Mouse (Mus musculus) myocyte (in vitro differentiated cells): ENCODE measurements around the gene Traf6.

Experiments used
- CEBPB ChIP-seq: IDR thresholded peaks from 2 replicates; pipeline ENCODE4 v1.6.1; 2011; ENCODE audit warnings: mild to moderate bottlenecking, moderate library complexity; ENCODE audit not compliant: poor library complexity, insufficient read depth, severe bottlenecking
- E2F4 ChIP-seq: IDR thresholded peaks from one replicate; pipeline ENCODE4 v1.6.1; 2011; ENCODE audit warnings: mild to moderate bottlenecking, control low read depth, moderate library complexity; ENCODE audit not compliant: insufficient read depth
- MAX ChIP-seq: IDR thresholded peaks from one replicate; pipeline ENCODE4 v1.6.1; 2011; ENCODE audit warnings: low read depth, mild to moderate bottlenecking, control low read depth
- MYOG ChIP-seq, 3 experiments: IDR thresholded peaks; one replicate each; pipeline ENCODE4 v1.6.1; 2011; ENCODE audit warnings: control low read depth in 2 of 3, low read depth in 2 of 3, mild to moderate bottlenecking in 2 of 3; ENCODE audit not compliant: insufficient read length in 2 of 3, control insufficient read depth in 1 of 3, insufficient read depth in 1 of 3
- POLR2A ChIP-seq: IDR thresholded peaks from one replicate; pipeline ENCODE4 v1.6.1; 2011; ENCODE audit warnings: low read depth, mild to moderate bottlenecking, control low read depth, moderate library complexity; ENCODE audit not compliant: insufficient read length
- POLR2AphosphoS2 ChIP-seq: IDR thresholded peaks from one replicate; pipeline ENCODE4 v1.6.1; 2011; ENCODE audit warnings: low read depth, control low read depth; ENCODE audit not compliant: insufficient read length
- REST ChIP-seq: IDR thresholded peaks from one replicate; pipeline ENCODE4 v1.6.1; 2011; ENCODE audit warnings: mild to moderate bottlenecking, control low read depth, moderate library complexity; ENCODE audit not compliant: insufficient read depth, insufficient read length
- SRF ChIP-seq: IDR thresholded peaks from one replicate; pipeline ENCODE4 v1.6.1; 2011; ENCODE audit warnings: low read depth; ENCODE audit not compliant: control insufficient read depth, insufficient read length
- TCF12 ChIP-seq: IDR thresholded peaks from one replicate; pipeline ENCODE4 v1.6.1; 2011; ENCODE audit warnings: mild to moderate bottlenecking, control low read depth; ENCODE audit not compliant: poor library complexity, insufficient read depth, severe bottlenecking
- TCF3 ChIP-seq: IDR thresholded peaks from one replicate; pipeline ENCODE4 v1.6.1; 2011; ENCODE audit warnings: low read depth, control low read depth; ENCODE audit not compliant: insufficient read length
- USF1 ChIP-seq: IDR thresholded peaks from one replicate; pipeline ENCODE4 v1.6.1; 2011; ENCODE audit warnings: low read depth, mild to moderate bottlenecking, control low read depth, moderate library complexity

GRCm38 (mm10) chr2:101648361-101648760, 29.9 kb upstream of the Traf6 start:
- TF ChIP-seq POLR2A: no peak
- no peak for TF ChIP-seq USF1
- TF ChIP-seq E2F4: no peak
- no peak for TF ChIP-seq TCF12
- TF ChIP-seq TCF3: no peak
- no peak for TF ChIP-seq SRF
- TF ChIP-seq POLR2AphosphoS2: no peak
- TF ChIP-seq REST: no peak
- TF ChIP-seq MAX: no peak
- TF ChIP-seq CEBPB: no peak
- no peak for TF ChIP-seq MYOG (IDR thresholded peaks at IDR 0.05; ENCODE audit: control insufficient read depth in 1 of 3, insufficient read depth in 1 of 3, insufficient read length in 2 of 3, low read depth in 2 of 3)
